Mouse (Mus musculus) hindbrain, embryonic 12.5 days (tissue): ENCODE measurements at regions not wholly inside any gene's neighbourhood (a gene's known extent, or its start where the extent isn't known, plus 50 kb on each side); places are given as distances from the start of the nearest gene placed in this dataset.
A peak's percentile ranks its signal among the peaks of the same experiment; 100 is the strongest.
"Not testable (repeated sequence)": the region's sequence is repeated elsewhere in the genome, so short reads cannot be mapped to it uniquely, and the experiment has no call there.

Experiments used
- ATAC-seq: fragments of 200-750 bp; cut with Nextera tagmentation; 2 replicates; pipeline ENCODE4 v1.8.0; 2017; ENCODE audit warnings: moderate TSS enrichment; ENCODE audit not compliant: low FRiP score
- H3K27ac ChIP-seq: fragments of 300-500 bp; sonication (generic); 2 replicates; pipeline ENCODE4 v1.5.1; 2016; ENCODE audit warnings: mild to moderate bottlenecking
- H3K27me3 ChIP-seq: fragments of 300-500 bp; sonication (generic); 2 replicates; pipeline ENCODE4 v1.6.1; 2016; ENCODE audit warnings: mild to moderate bottlenecking
- H3K36me3 ChIP-seq: fragments of 300-500 bp; sonication (generic); 2 replicates; pipeline ENCODE4 v1.6.1; 2016; ENCODE audit warnings: mild to moderate bottlenecking
- H3K4me1 ChIP-seq: fragments of 300-500 bp; sonication (generic); 2 replicates; pipeline ENCODE4 v1.6.1; 2016
- H3K4me2 ChIP-seq: fragments of 300-500 bp; sonication (generic); replicated peaks from 2 replicates; pipeline ENCODE4 v1.6.1; 2016; ENCODE audit warnings: mild to moderate bottlenecking
- H3K4me3 ChIP-seq: fragments of 300-500 bp; sonication (generic); 2 replicates; pipeline ENCODE4 v1.5.1; 2016; ENCODE audit warnings: mild to moderate bottlenecking
- H3K9ac ChIP-seq: fragments of 300-500 bp; sonication (generic); 2 replicates; pipeline ENCODE4 v1.6.1; 2016; ENCODE audit warnings: mild to moderate bottlenecking, moderate library complexity
- H3K9me3 ChIP-seq: fragments of 300-500 bp; sonication (generic); replicated peaks from 2 replicates; pipeline ENCODE4 v1.6.1; 2016; ENCODE audit warnings: mild to moderate bottlenecking
- WGBS: fragments of 180-500 bp; shearing (Covaris S2); methylation state at CpG from one replicate; pipeline ENCODE4 v1.1.7; 2016; 5-methylcytosine and 5-hydroxymethylcytosine counted together

GRCm38 (mm10) chr4:21464456-21464855 lies 221.3 kb downstream of the Prdm13 start:
- Histone ChIP-seq H3K27ac (no peak overlapping the region), H3K4me2 (no peak overlapping the region), H3K9ac (no peak overlapping the region), H3K4me1 (no peaks in the 10 kb centered on the region), H3K9me3 (no peaks in the 10 kb centered on the region), H3K4me3 (no peak overlapping the region), H3K27me3 (no peaks in the 10 kb centered on the region), H3K36me3 (no peaks in the 10 kb centered on the region)
- no peak for ATAC-seq
- 92% methylated on average over 2 of the region's 2 CpGs for whole genome bisulfite sequencing

GRCm38 (mm10) chr4:21441274-21441673 lies 244.5 kb downstream of the Prdm13 start:
- Histone ChIP-seq H3K4me1 (no peaks in the 10 kb centered on the region), H3K9me3 (no peaks in the 10 kb centered on the region), H3K4me2 (no peak overlapping the region), H3K4me3 (no peak overlapping the region), H3K27me3 (no peaks in the 10 kb centered on the region), H3K9ac (no peak overlapping the region), H3K36me3 (no peaks in the 10 kb centered on the region), H3K27ac (no peak overlapping the region)
- ATAC-seq = peak; percentile 54; the same call in 1 of the 2 replicates

- 21% methylated on average over 2 of the region's 2 CpGs for WGBS
- H3K27ac ChIP-seq = no peak overlapping the region
- ATAC-seq = no peak
These were observed 249.1 kb downstream of the Prdm13 start for GRCm38 (mm10) chr4:21436710-21437109.

GRCm38 (mm10) chr4:21407850-21408249 lies 277.9 kb downstream of the Prdm13 start:
- Histone ChIP-seq H3K4me2 (no peak overlapping the region), H3K27ac (no peak overlapping the region), H3K4me1 (no peaks in the 10 kb centered on the region), H3K4me3 (no peak overlapping the region), H3K36me3 (no peaks in the 10 kb centered on the region), H3K9me3 (no peaks in the 10 kb centered on the region), H3K27me3 (no peaks in the 10 kb centered on the region), H3K9ac (no peak overlapping the region)
- no peak for ATAC-seq

More at GRCm38 (mm10) chr4:21436710-21437109, 249.1 kb downstream of the Prdm13 start:
- no peaks in the 10 kb centered on the region for H3K9me3 ChIP-seq
- H3K4me1 ChIP-seq = no peaks in the 10 kb centered on the region
- no peak overlapping the region for H3K4me3 ChIP-seq
- H3K4me2 ChIP-seq = no peak overlapping the region
- H3K36me3 ChIP-seq = no peaks in the 10 kb centered on the region
- no peaks in the 10 kb centered on the region for H3K27me3 ChIP-seq
- no peak overlapping the region for H3K9ac ChIP-seq

GRCm38 (mm10) chr4:21369314-21369713 lies 316.4 kb downstream of the Prdm13 start:
- H3K4me3 ChIP-seq = no peak overlapping the region
- no peak overlapping the region for H3K9ac ChIP-seq
- WGBS = 94% methylated on average over 1 of the region's 1 CpGs
- no peak for ATAC-seq
- no peaks in the 10 kb centered on the region for H3K4me1 ChIP-seq
- H3K27ac ChIP-seq = no peak overlapping the region
- H3K36me3 ChIP-seq = no peaks in the 10 kb centered on the region
- no peaks in the 10 kb centered on the region for H3K27me3 ChIP-seq
- H3K4me2 ChIP-seq = no peak overlapping the region
- H3K9me3 ChIP-seq = no peaks in the 10 kb centered on the region

GRCm38 (mm10) chr4:21368234-21369021 lies 317.3 kb downstream of the Prdm13 start:
- Histone ChIP-seq H3K36me3 (no peaks in the 10 kb centered on the region), H3K4me3 (no peak overlapping the region), H3K9me3 (no peaks in the 10 kb centered on the region), H3K27me3 (no peaks in the 10 kb centered on the region), H3K4me2 (no peak overlapping the region), H3K4me1 (no peaks in the 10 kb centered on the region), H3K27ac (no peak overlapping the region), H3K9ac (no peak overlapping the region)
- 67% methylated on average over 11 of the region's 11 CpGs for WGBS
- peak; percentile 56 for ATAC-seq

GRCm38 (mm10) chr4:21321769-21322168 lies 364.0 kb downstream of the Prdm13 start:
- WGBS = 45% methylated on average over 1 of the region's 1 CpGs
- Histone ChIP-seq H3K4me2 (no peak overlapping the region), H3K27me3 (no peaks in the 10 kb centered on the region), H3K4me1 (no peaks in the 10 kb centered on the region), H3K36me3 (no peaks in the 10 kb centered on the region), H3K27ac (no peak overlapping the region), H3K4me3 (no peak overlapping the region), H3K9ac (no peak overlapping the region), H3K9me3 (no peaks in the 10 kb centered on the region)
- ATAC-seq = no peak

- not testable (repeated sequence) for H3K9ac ChIP-seq, H3K27ac ChIP-seq, H3K27me3 ChIP-seq, ATAC-seq, H3K4me2 ChIP-seq, H3K4me1 ChIP-seq, H3K9me3 ChIP-seq, H3K4me3 ChIP-seq, H3K36me3 ChIP-seq
- WGBS = 78% methylated on average over 2 of the region's 2 CpGs
These were observed 376.5 kb downstream of the Prdm13 start for GRCm38 (mm10) chr4:21309239-21309638.

GRCm38 (mm10) chr4:21307476-21308011 lies 378.2 kb downstream of the Prdm13 start:
- Histone ChIP-seq H3K4me1 (no peaks in the 10 kb centered on the region), H3K9ac (no peak overlapping the region), H3K4me2 (no peak overlapping the region), H3K36me3 (no peaks in the 10 kb centered on the region), H3K9me3 (no peaks in the 10 kb centered on the region), H3K27me3 (no peaks in the 10 kb centered on the region), H3K4me3 (no peak overlapping the region), H3K27ac (no peak overlapping the region)
- ATAC-seq = no peak
- WGBS = 93% methylated on average over 3 of the region's 3 CpGs

- Histone ChIP-seq H3K9me3 (no peaks in the 10 kb centered on the region), H3K9ac (no peak overlapping the region), H3K4me1 (no peaks in the 10 kb centered on the region), H3K27ac (no peak overlapping the region), H3K36me3 (no peaks in the 10 kb centered on the region), H3K4me2 (no peak overlapping the region), H3K4me3 (no peak overlapping the region), H3K27me3 (no peaks in the 10 kb centered on the region)
- ATAC-seq = no peak
These were observed 385.6 kb downstream of the Prdm13 start for GRCm38 (mm10) chr4:21300141-21300540.

- no peaks in the 10 kb centered on the region for H3K9me3 ChIP-seq
- no peak overlapping the region for H3K4me2 ChIP-seq
- H3K9ac ChIP-seq = no peak overlapping the region
- no peak overlapping the region for H3K4me3 ChIP-seq
- H3K36me3 ChIP-seq = no peaks in the 10 kb centered on the region
- H3K4me1 ChIP-seq = no peaks in the 10 kb centered on the region
- WGBS = 59% methylated on average over 2 of the region's 2 CpGs
- ATAC-seq = no peak
- no peak overlapping the region for H3K27ac ChIP-seq
- no peaks in the 10 kb centered on the region for H3K27me3 ChIP-seq
These were observed 418.5 kb downstream of the Prdm13 start for GRCm38 (mm10) chr4:21267302-21267701.

- ATAC-seq = no peak
- no peak overlapping the region for H3K4me2 ChIP-seq
- H3K4me3 ChIP-seq = no peak overlapping the region
- no peaks in the 10 kb centered on the region for H3K36me3 ChIP-seq
- H3K27me3 ChIP-seq = no peaks in the 10 kb centered on the region
- no peaks in the 10 kb centered on the region for H3K4me1 ChIP-seq
- no peak overlapping the region for H3K27ac ChIP-seq
- H3K9ac ChIP-seq = no peak overlapping the region
- no peaks in the 10 kb centered on the region for H3K9me3 ChIP-seq
These were observed 418.9 kb downstream of the Prdm13 start for GRCm38 (mm10) chr4:21266886-21267285.

- ATAC-seq = no peak
- Histone ChIP-seq H3K4me2 (no peak overlapping the region), H3K27ac (no peak overlapping the region), H3K27me3 (no peaks in the 10 kb centered on the region), H3K9ac (no peak overlapping the region), H3K4me1 (no peaks in the 10 kb centered on the region), H3K36me3 (no peaks in the 10 kb centered on the region), H3K9me3 (no peaks in the 10 kb centered on the region), H3K4me3 (no peak overlapping the region)
- 65% methylated on average over 2 of the region's 2 CpGs for WGBS
These were observed 435.4 kb downstream of the Prdm13 start for GRCm38 (mm10) chr4:21250396-21250795.
